Mouse (Mus musculus): ENCODE measurements at regions not wholly inside any gene's neighbourhood (a gene's known extent, or its start where the extent isn't known, plus 50 kb on each side); places are given as distances from the start of the nearest gene placed in this dataset.

DNA sequence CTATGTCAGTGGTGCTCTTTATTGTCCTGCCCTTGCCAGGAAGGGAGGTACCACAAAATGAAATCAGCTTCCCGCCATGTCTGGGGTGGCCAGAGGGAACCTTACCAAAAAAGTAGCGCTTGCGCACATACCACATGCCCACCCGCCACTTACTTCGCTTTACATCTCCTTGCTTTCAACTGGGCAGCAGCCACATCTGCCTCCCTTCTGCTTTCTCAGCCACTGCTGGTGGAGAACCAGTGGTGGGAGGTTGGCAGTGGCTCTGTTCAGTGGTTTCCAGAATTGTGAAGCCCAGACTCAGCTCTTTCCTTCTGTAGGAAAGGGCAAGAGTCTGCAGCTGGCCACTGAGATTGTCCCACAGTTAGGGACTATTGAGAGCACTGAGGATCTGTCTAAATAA lies 170.2 kb downstream of the Hlx start:
- Histone ChIP-seq H3K27ac (replicated peaks) (no peak overlapping the region), H3K4me2 (no peak overlapping the region), H3K4me1 (no peaks in the 10 kb centered on the region), H3K4me3 (no peak overlapping the region), H3K9ac (no peak overlapping the region), H3K9me3 (no peaks in the 10 kb centered on the region), H3K36me3 (no peaks in the 10 kb centered on the region), H3K27me3 (replicated peaks) (peaks cover 4% of the 10 kb centered on the region; the same call in 1 of the 2 replicates)
- ATAC-seq (ENCODE audit: extremely low read depth, insufficient number of reproducible peaks, low FRiP score, low TSS enrichment) = no peak
- 85% methylated on average over 5 of the region's 5 CpGs for WGBS

- H3K36me3 ChIP-seq = no peaks in the 10 kb centered on the region
- H3K9me3 ChIP-seq = no peaks in the 10 kb centered on the region
- ATAC-seq (ENCODE audit: extremely low read depth, insufficient number of reproducible peaks, low FRiP score, low TSS enrichment) = no peak
- H3K4me1 ChIP-seq = no peaks in the 10 kb centered on the region
- H3K4me2 ChIP-seq = no peak overlapping the region
- WGBS = 60% methylated on average over 7 of the region's 7 CpGs
- no peak overlapping the region for H3K4me3 ChIP-seq
- no peak overlapping the region for H3K27ac ChIP-seq (replicated peaks)
- H3K9ac ChIP-seq = no peak overlapping the region
- peaks cover 4% of the 10 kb centered on the region; the same call in 1 of the 2 replicates for H3K27me3 ChIP-seq (replicated peaks)
These were observed 172.9 kb downstream of the Hlx start for GRCm38 (mm10) chr1:184559543-184559942.

GRCm38 (mm10) chr1:184553791-184554190 lies 178.6 kb downstream of the Hlx start:
- no peak overlapping the region for H3K27ac ChIP-seq (replicated peaks)
- H3K27me3 ChIP-seq (replicated peaks) = 0 out of 2 replicates have a peak, but pooled peaks cover 12% of the 10 kb centered on the region
- H3K4me1 ChIP-seq = no peaks in the 10 kb centered on the region
- no peaks in the 10 kb centered on the region for H3K36me3 ChIP-seq
- ATAC-seq (ENCODE audit: extremely low read depth, insufficient number of reproducible peaks, low FRiP score, low TSS enrichment) = no peak
- no peak overlapping the region for H3K4me3 ChIP-seq
- no peaks in the 10 kb centered on the region for H3K9me3 ChIP-seq
- H3K4me2 ChIP-seq = no peak overlapping the region
- H3K9ac ChIP-seq = no peak overlapping the region

- Histone ChIP-seq H3K27me3 (replicated peaks) (0 out of 2 replicates have a peak, but pooled peaks cover 12% of the 10 kb centered on the region), H3K9ac (no peak overlapping the region), H3K36me3 (no peaks in the 10 kb centered on the region), H3K4me2 (no peak overlapping the region), H3K4me3 (no peak overlapping the region), H3K4me1 (no peaks in the 10 kb centered on the region), H3K9me3 (no peaks in the 10 kb centered on the region), H3K27ac (replicated peaks) (no peak overlapping the region)
- ATAC-seq (ENCODE audit: extremely low read depth, insufficient number of reproducible peaks, low FRiP score, low TSS enrichment) = no peak
- WGBS = 71% methylated on average over 2 of the region's 2 CpGs
These were observed 181.9 kb downstream of the Hlx start for GRCm38 (mm10) chr1:184550491-184550890.

GRCm38 (mm10) chr1:184547650-184548235 lies 184.7 kb downstream of the Hlx start:
- 69% methylated on average over 15 of the region's 15 CpGs for WGBS

DNA sequence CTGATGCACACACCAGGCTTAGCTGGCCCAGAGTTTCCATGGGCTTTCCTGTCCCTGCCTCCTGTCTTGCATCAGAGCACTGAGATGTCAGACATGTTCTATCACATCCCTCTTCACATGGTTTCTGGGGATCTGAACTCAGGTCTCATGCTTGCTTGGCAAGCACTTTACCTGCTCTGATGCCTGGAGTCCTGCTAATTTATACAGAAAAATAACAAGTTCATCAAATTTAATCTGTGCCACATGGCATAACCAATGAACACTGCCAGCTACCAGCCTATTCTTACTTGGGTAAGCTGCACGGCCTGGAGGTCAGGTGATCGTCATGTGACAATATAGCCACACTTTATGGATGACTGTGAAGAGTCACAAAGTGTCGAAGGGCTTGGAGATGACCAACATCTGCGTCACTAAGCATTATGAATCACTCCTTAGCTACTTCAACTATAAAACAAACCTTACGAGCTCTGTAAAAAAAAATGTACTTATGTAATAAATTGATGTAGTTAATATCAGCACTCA lies 186.2 kb downstream of the Hlx start:
- H3K27me3 ChIP-seq (replicated peaks) = 0 out of 2 replicates have a peak, but pooled peaks cover 6% of the 10 kb centered on the region
- no peak overlapping the region for H3K4me2 ChIP-seq
- H3K27ac ChIP-seq (replicated peaks) = no peak overlapping the region
- WGBS = 81% methylated on average over 5 of the region's 5 CpGs
- H3K9me3 ChIP-seq = no peaks in the 10 kb centered on the region
- ATAC-seq (ENCODE audit: extremely low read depth, insufficient number of reproducible peaks, low FRiP score, low TSS enrichment) = no peak
- H3K9ac ChIP-seq = no peak overlapping the region
- no peaks in the 10 kb centered on the region for H3K36me3 ChIP-seq
- H3K4me1 ChIP-seq = no peaks in the 10 kb centered on the region
- H3K4me3 ChIP-seq = no peak overlapping the region

More at GRCm38 (mm10) chr1:184547650-184548235, 184.7 kb downstream of the Hlx start:
- H3K36me3 ChIP-seq = no peaks in the 10 kb centered on the region
- no peak overlapping the region for H3K4me3 ChIP-seq
- 0 out of 2 replicates have a peak, but pooled peaks cover 12% of the 10 kb centered on the region for H3K27me3 ChIP-seq (replicated peaks)
- H3K27ac ChIP-seq (replicated peaks) = no peak overlapping the region
- no peak overlapping the region for H3K9ac ChIP-seq
- ATAC-seq (ENCODE audit: extremely low read depth, insufficient number of reproducible peaks, low FRiP score, low TSS enrichment) = no peak; the same call in 1 of the 2 replicates
- H3K4me1 ChIP-seq = no peaks in the 10 kb centered on the region
- no peak overlapping the region for H3K4me2 ChIP-seq
- H3K9me3 ChIP-seq = no peaks in the 10 kb centered on the region

DNA sequence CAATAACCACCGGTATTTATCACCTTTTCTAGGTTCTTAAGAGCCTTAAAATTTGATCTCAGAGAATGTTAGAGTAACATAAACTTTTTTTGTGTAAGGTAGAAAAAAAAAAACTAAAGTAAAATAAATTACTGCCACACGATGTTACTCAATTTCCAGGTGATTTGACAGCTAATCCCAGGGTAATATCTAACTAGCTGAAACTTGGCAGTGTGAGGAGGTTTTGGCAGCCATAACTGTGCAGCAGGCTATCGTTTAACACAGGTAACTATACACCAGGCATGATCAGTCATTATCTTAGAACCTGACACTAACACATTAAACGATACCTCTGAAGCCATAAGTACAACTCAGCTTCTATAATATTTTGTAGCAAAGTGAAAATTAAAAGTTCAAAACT lies 187.3 kb downstream of the Hlx start:
- 67% methylated on average over 4 of the region's 4 CpGs for WGBS
- H3K9me3 ChIP-seq = no peaks in the 10 kb centered on the region

GRCm38 (mm10) chr1:184542321-184543115 lies 189.9 kb downstream of the Hlx start:
- ATAC-seq (ENCODE audit: extremely low read depth, insufficient number of reproducible peaks, low FRiP score, low TSS enrichment) = no peak
- WGBS = 66% methylated on average over 11 of the region's 11 CpGs
- peaks cover 4% of the 10 kb centered on the region; the same call in 1 of the 2 replicates for H3K27me3 ChIP-seq (replicated peaks)

More for the DNA sequence above, 187.3 kb downstream of the Hlx start:
- H3K4me2 ChIP-seq = no peak overlapping the region
- ATAC-seq (ENCODE audit: extremely low read depth, insufficient number of reproducible peaks, low FRiP score, low TSS enrichment) = no peak
- H3K36me3 ChIP-seq = no peaks in the 10 kb centered on the region
- H3K9ac ChIP-seq = no peak overlapping the region
- no peaks in the 10 kb centered on the region for H3K4me1 ChIP-seq
- H3K27ac ChIP-seq (replicated peaks) = no peak overlapping the region
- 0 out of 2 replicates have a peak, but pooled peaks cover 5% of the 10 kb centered on the region for H3K27me3 ChIP-seq (replicated peaks)
- no peak overlapping the region for H3K4me3 ChIP-seq

GRCm38 (mm10) chr1:184539818-184540217 lies 192.6 kb downstream of the Hlx start:
- no peaks in the 10 kb centered on the region for H3K36me3 ChIP-seq
- H3K4me1 ChIP-seq = no peaks in the 10 kb centered on the region
- H3K9me3 ChIP-seq = no peaks in the 10 kb centered on the region
- H3K9ac ChIP-seq = no peak overlapping the region; the same call in 1 of the 2 replicates
- H3K4me2 ChIP-seq = no peak overlapping the region
- ATAC-seq (ENCODE audit: extremely low read depth, insufficient number of reproducible peaks, low FRiP score, low TSS enrichment) = no peak
- 42% methylated on average over 7 of the region's 7 CpGs for WGBS
- peaks cover 7% of the 10 kb centered on the region; the same call in 1 of the 2 replicates for H3K27me3 ChIP-seq (replicated peaks)
- H3K27ac ChIP-seq (replicated peaks) = no peak overlapping the region
- no peak overlapping the region for H3K4me3 ChIP-seq

More at GRCm38 (mm10) chr1:184542321-184543115, 189.9 kb downstream of the Hlx start:
- no peak overlapping the region for H3K9ac ChIP-seq
- H3K27ac ChIP-seq (replicated peaks) = no peak overlapping the region
- no peaks in the 10 kb centered on the region for H3K4me1 ChIP-seq
- H3K36me3 ChIP-seq = no peaks in the 10 kb centered on the region
- no peak overlapping the region for H3K4me2 ChIP-seq
- no peak overlapping the region for H3K4me3 ChIP-seq
- H3K9me3 ChIP-seq = no peaks in the 10 kb centered on the region

DNA sequence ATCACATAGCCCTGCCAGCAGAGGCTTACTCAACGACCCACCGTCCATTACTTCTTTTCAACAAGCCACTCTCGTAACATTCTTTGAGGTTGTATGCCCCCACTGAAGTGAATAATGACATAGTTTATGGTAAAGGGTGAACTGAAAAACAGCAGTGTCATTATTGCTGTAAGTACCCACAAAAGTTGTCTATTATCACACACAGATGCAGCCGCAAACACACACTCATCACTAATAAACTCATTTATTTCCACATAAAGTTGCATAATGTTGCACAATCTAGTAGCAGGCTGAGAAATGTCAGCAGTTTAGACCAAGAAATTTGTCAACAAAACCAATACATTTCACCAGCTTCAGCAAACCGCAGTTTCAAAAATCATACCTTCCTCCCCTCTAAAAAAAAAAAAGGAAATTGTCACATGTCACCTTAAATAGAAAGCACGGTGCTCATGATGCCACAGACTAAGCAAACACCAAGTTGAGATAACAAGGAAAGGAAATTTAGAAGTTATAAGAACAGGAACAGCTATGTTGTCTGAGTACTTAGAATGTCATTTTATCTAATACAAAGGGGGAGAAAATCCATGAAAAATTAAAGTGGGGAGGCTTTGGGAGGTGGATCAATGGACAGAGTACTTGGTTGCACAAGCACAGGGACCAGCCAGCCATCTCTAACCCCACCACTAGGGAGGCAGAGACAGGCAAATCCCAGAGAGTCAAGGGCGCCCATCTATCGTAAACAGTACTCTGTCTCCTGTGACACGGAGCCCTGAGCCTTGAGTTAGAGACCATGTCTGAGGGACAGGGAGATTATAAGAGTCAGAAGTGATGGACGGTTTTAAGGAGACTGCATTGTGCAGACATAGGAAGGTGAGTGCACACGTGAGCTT lies 195.9 kb downstream of the Hlx start:
- Histone ChIP-seq H3K27me3 (replicated peaks) (peaks cover 7% of the 10 kb centered on the region; the same call in 1 of the 2 replicates), H3K9me3 (no peaks in the 10 kb centered on the region), H3K4me3 (no peak overlapping the region), H3K4me2 (no peak overlapping the region), H3K27ac (replicated peaks) (no peak overlapping the region), H3K9ac (no peak overlapping the region), H3K36me3 (no peaks in the 10 kb centered on the region), H3K4me1 (no peaks in the 10 kb centered on the region)
- ATAC-seq (ENCODE audit: extremely low read depth, insufficient number of reproducible peaks, low FRiP score, low TSS enrichment) = no peak
- 67% methylated on average over 11 of the region's 11 CpGs for WGBS

DNA sequence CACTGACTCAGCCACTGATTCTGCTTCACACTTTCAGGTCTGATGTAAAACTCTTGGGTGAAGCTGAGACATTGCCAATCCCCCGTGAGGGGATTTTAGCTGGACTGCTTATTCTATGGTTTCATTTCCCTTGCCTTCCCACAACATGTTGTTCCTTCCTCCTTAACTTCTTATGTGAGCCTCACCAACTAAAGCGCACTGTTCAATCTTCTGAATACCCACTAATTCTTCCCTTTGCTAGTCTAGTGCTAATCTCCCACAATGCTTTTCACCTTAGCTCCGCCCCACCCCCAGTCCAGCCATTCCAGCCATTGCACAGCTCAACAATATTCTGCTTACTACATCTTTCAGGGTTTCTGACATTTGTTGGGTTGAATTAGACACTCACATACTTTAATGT lies 196.7 kb downstream of the Hlx start:
- Histone ChIP-seq H3K9ac (no peak overlapping the region), H3K9me3 (no peaks in the 10 kb centered on the region), H3K4me1 (no peaks in the 10 kb centered on the region), H3K27me3 (replicated peaks) (peaks cover 7% of the 10 kb centered on the region; the same call in 1 of the 2 replicates), H3K36me3 (no peaks in the 10 kb centered on the region), H3K27ac (replicated peaks) (no peak overlapping the region), H3K4me3 (no peak overlapping the region), H3K4me2 (no peak overlapping the region)
- ATAC-seq (ENCODE audit: extremely low read depth, insufficient number of reproducible peaks, low FRiP score, low TSS enrichment) = no peak
- 92% methylated on average over 3 of the region's 3 CpGs for WGBS
